16 mouse cellular contexts compared by ENCODE assay signal in genomic region chr3:51372883-51373282, GRCm38 (mm10). TPM values are rescaled to one million over a fixed set of nuclear protein-coding genes. Genes with fewer than 3 reads are reported as not detected.
DNase-seq lines count a peak whose midpoint lies in the region; ATAC-seq and TF ChIP-seq lines count a peak whose summit lies in the region.
"Had no signal": no experiment of that assay in that cellular context is flagged by ENCODE, and none has a peak within 500 bp of the region (broad histone marks: within the 10 kb centered on the region; RNA-seq: fewer than 3 reads in every experiment).

No protein-coding gene starts in this region.

- no peaks in the 10 kb centered on the region for H3K9me3 ChIP-seq in kidney, postnatal 0 days (replicated peaks; ENCODE audit: low read length)
- H3K9me3 ChIP-seq in kidney, embryonic 14.5 days (ENCODE audit: control insufficient read depth, low read length), result no peaks in the 10 kb centered on the region
- H3K9me3 ChIP-seq in forebrain, embryonic 14.5 days (replicated peaks; ENCODE audit: control insufficient read depth, low read length), result no peaks in the 10 kb centered on the region
- H3K9me3 ChIP-seq: limb, embryonic 10.5 days; midbrain, embryonic 15.5 days had no signal

- no peaks in the 10 kb centered on the region for H3K4me1 ChIP-seq in kidney, postnatal 0 days (replicated peaks; ENCODE audit: insufficient read depth, low read length)
- no peaks in the 10 kb centered on the region for H3K4me1 ChIP-seq in kidney, embryonic 14.5 days (ENCODE audit: control insufficient read depth, insufficient read depth, low read length)
- H3K4me1 ChIP-seq in forebrain, embryonic 14.5 days (ENCODE audit: control insufficient read depth, insufficient read depth, low read length), result no peaks in the 10 kb centered on the region
- H3K4me1 ChIP-seq: midbrain, embryonic 15.5 days had no signal

- no peak overlapping the region for H3K4me2 ChIP-seq in kidney, postnatal 0 days (ENCODE audit: low read length)
- no peak overlapping the region for H3K4me2 ChIP-seq in kidney, embryonic 14.5 days (replicated peaks; ENCODE audit: low read depth, low read length)
- no peak overlapping the region for H3K4me2 ChIP-seq in forebrain, embryonic 14.5 days (ENCODE audit: low read length)
- H3K4me2 ChIP-seq: midbrain, embryonic 15.5 days had no signal

- DNase-seq in adrenal gland, adult (ENCODE audit: inconsistent age in 2 of 2, low spot score in 1 of 2), result peak; percentile 79 to 93
- no peak for DNase-seq in adrenal gland, postnatal 4 days (ENCODE audit: low spot score in 2 of 2)
- peak; percentile 50 for DNase-seq in kidney, postnatal 0 days (ENCODE audit: low spot score)
- no peak for DNase-seq in c-Kit-positive CD71-positive TER-119-positive erythroid progenitor cells, embryonic 14.5 days (ENCODE audit: low spot score)
- DNase-seq in forebrain, embryonic 14.5 days (ENCODE audit: low spot score), result no peak
- DNase-seq: cerebellum, adult 18-20 months; lung, postnatal 14 days; right cerebral cortex, adult 18-20 months; thymus, adult 18-20 months had no signal

- WGBS in kidney, postnatal 0 days, result 29% methylated on average over 5 of the region's 5 CpGs
- 45% methylated on average over 5 of the region's 5 CpGs for WGBS in kidney, embryonic 14.5 days
- WGBS in forebrain, embryonic 14.5 days, result 86% methylated on average over 5 of the region's 5 CpGs

- no peak overlapping the region for H3K4me3 ChIP-seq in kidney, postnatal 0 days (replicated peaks; ENCODE audit: low read depth, low read length)
- H3K4me3 ChIP-seq in kidney, embryonic 14.5 days (ENCODE audit: low read length), result no peak overlapping the region
- H3K4me3 ChIP-seq in forebrain, embryonic 14.5 days (ENCODE audit: low read depth, low read length), result no peak overlapping the region
- H3K4me3 ChIP-seq: limb, embryonic 10.5 days; midbrain, embryonic 15.5 days had no signal

- no peak overlapping the region for H3K27ac ChIP-seq in kidney, postnatal 0 days
- H3K27ac ChIP-seq in kidney, embryonic 14.5 days (ENCODE audit: low read depth, low read length), result no peak overlapping the region
- no peak overlapping the region for H3K27ac ChIP-seq in forebrain, embryonic 14.5 days (ENCODE audit: low read depth, low read length)
- H3K27ac ChIP-seq: limb, embryonic 10.5 days; midbrain, embryonic 15.5 days had no signal

- TF ChIP-seq CTCF in kidney, postnatal 0 days (IDR thresholded peaks at IDR 0.05; ENCODE audit: low read depth), result no peak

- H3K27me3 ChIP-seq in kidney, postnatal 0 days (ENCODE audit: insufficient read depth, low read length), result no peaks in the 10 kb centered on the region
- no peaks in the 10 kb centered on the region for H3K27me3 ChIP-seq in kidney, embryonic 14.5 days (ENCODE audit: control insufficient read depth, insufficient read depth, low read length)
- no peaks in the 10 kb centered on the region for H3K27me3 ChIP-seq in forebrain, embryonic 14.5 days (replicated peaks; ENCODE audit: control insufficient read depth, insufficient read depth, low read length)
- H3K27me3 ChIP-seq: midbrain, embryonic 15.5 days had no signal

- ATAC-seq in kidney, postnatal 0 days (replicated peaks; ENCODE audit: low FRiP score, low read depth), result no peak
- ATAC-seq in kidney, embryonic 14.5 days (ENCODE audit: low FRiP score, low TSS enrichment), result no peak
- peak; percentile 60 for ATAC-seq in CD4-positive, CD25-positive, alpha-beta regulatory T cell, adult 4 months
- ATAC-seq in inflammation-experienced regulatory T-cells, adult 6 months, result peak; percentile 57
- no peak for ATAC-seq in forebrain, embryonic 14.5 days
- ATAC-seq: midbrain, embryonic 15.5 days had no signal

- H3K9ac ChIP-seq in kidney, postnatal 0 days (ENCODE audit: low read depth, low read length), result no peak overlapping the region
- H3K9ac ChIP-seq in kidney, embryonic 14.5 days (ENCODE audit: low read depth, low read length), result no peak overlapping the region
- H3K9ac ChIP-seq in forebrain, embryonic 14.5 days (ENCODE audit: low read length), result no peak overlapping the region
- H3K9ac ChIP-seq: midbrain, embryonic 15.5 days had no signal

- H3K36me3 ChIP-seq in kidney, postnatal 0 days (ENCODE audit: insufficient read depth, low read length), result no peaks in the 10 kb centered on the region
- H3K36me3 ChIP-seq in kidney, embryonic 14.5 days (ENCODE audit: control insufficient read depth, insufficient read depth, low read length), result no peaks in the 10 kb centered on the region
- H3K36me3 ChIP-seq in forebrain, embryonic 14.5 days (ENCODE audit: control insufficient read depth, insufficient read depth, low read length), result no peaks in the 10 kb centered on the region
- H3K36me3 ChIP-seq: limb, embryonic 10.5 days; midbrain, embryonic 15.5 days had no signal

RNA-seq across cellular contexts. Expression of gene Mgarp, which starts 23.7 kb away (rescaled TPM):
- total RNA-seq in adrenal gland, postnatal 4 days (2021), result 100 to 1,000 TPM; 477 to 530 TPM
- polyA plus RNA-seq in kidney, postnatal 0 days (2015; fragmentation: Nextera tagmentation; extraction: Ambion mirVana), result 0.76 and 0.88 TPM in 2 replicates
- 1.3 and 1.6 TPM in 2 replicates for polyA plus RNA-seq in kidney, embryonic 14.5 days (2014; fragmentation: Nextera tagmentation; extraction: Ambion mirVana)
- 1 to 10 TPM; 1.7 to 2.4 TPM for polyA plus RNA-seq in CD4-positive, CD25-positive, alpha-beta regulatory T cell, adult 4 months (2017; shearing (Covaris generic))
- polyA plus RNA-seq in inflammation-experienced regulatory T-cells, adult 6 months (2017; shearing (Covaris generic)), result 1 to 10 TPM in 1 of 3 experiments, under 1 TPM in 1, not detected in 1; 0.78 to 1.2 TPM
- polyA plus RNA-seq in forebrain, embryonic 14.5 days (2014; fragmentation: Nextera tagmentation; extraction: Ambion mirVana), result 0.56 and 0.77 TPM in 2 replicates
- total RNA-seq: layer of hippocampus, postnatal 10 days had no signal
- polyA plus RNA-seq: neural tube, embryonic 14.5 days had no signal

RNA-seq across cellular contexts. Expression of gene Elf2, which starts 32.4 kb away (rescaled TPM):
- total RNA-seq in adrenal gland, postnatal 4 days (2021), result 100 to 1,000 TPM; 122 to 124 TPM
- 56.2 and 60.3 TPM in 2 replicates for polyA plus RNA-seq in kidney, postnatal 0 days (2015; fragmentation: Nextera tagmentation; extraction: Ambion mirVana)
- polyA plus RNA-seq in kidney, embryonic 14.5 days (2014; fragmentation: Nextera tagmentation; extraction: Ambion mirVana), result 51.4 and 61.6 TPM in 2 replicates
- polyA plus RNA-seq in CD4-positive, CD25-positive, alpha-beta regulatory T cell, adult 4 months (2017; shearing (Covaris generic)), result 10 to 100 TPM; 55.9 to 66.9 TPM
- polyA plus RNA-seq in inflammation-experienced regulatory T-cells, adult 6 months (2017; shearing (Covaris generic)), result 10 to 100 TPM; 51.8 to 74.2 (median 57.7) TPM
- 37.2 and 49.9 TPM in 2 replicates for polyA plus RNA-seq in forebrain, embryonic 14.5 days (2014; fragmentation: Nextera tagmentation; extraction: Ambion mirVana)

RNA-seq across cellular contexts. Expression of gene Ndufc1, which starts 35.9 kb away (rescaled TPM):
- 100 to 1,000 TPM; 492 to 529 TPM for total RNA-seq in adrenal gland, postnatal 4 days (2021)
- 1,354 and 1,434 TPM in 2 replicates for polyA plus RNA-seq in kidney, postnatal 0 days (2015; fragmentation: Nextera tagmentation; extraction: Ambion mirVana)
- polyA plus RNA-seq in kidney, embryonic 14.5 days (2014; fragmentation: Nextera tagmentation; extraction: Ambion mirVana), result 711 and 870 TPM in 2 replicates
- polyA plus RNA-seq in CD4-positive, CD25-positive, alpha-beta regulatory T cell, adult 4 months (2017; shearing (Covaris generic)), result 100 to 1,000 TPM; 177 to 260 TPM
- 100 to 1,000 TPM; 222 to 324 (median 265) TPM for polyA plus RNA-seq in inflammation-experienced regulatory T-cells, adult 6 months (2017; shearing (Covaris generic))
- 715 and 875 TPM in 2 replicates for polyA plus RNA-seq in forebrain, embryonic 14.5 days (2014; fragmentation: Nextera tagmentation; extraction: Ambion mirVana)

RNA-seq across cellular contexts. Expression of gene Naa15, which starts 42.1 kb away (rescaled TPM):
- total RNA-seq in adrenal gland, postnatal 4 days (2021), result 10 to 100 TPM; 56.8 to 63.5 TPM
- polyA plus RNA-seq in kidney, postnatal 0 days (2015; fragmentation: Nextera tagmentation; extraction: Ambion mirVana), result 26.5 and 26.6 TPM in 2 replicates
- 40.0 and 57.1 TPM in 2 replicates for polyA plus RNA-seq in kidney, embryonic 14.5 days (2014; fragmentation: Nextera tagmentation; extraction: Ambion mirVana)
- polyA plus RNA-seq in CD4-positive, CD25-positive, alpha-beta regulatory T cell, adult 4 months (2017; shearing (Covaris generic)), result 10 to 100 TPM; 18.4 to 30.4 TPM
- polyA plus RNA-seq in inflammation-experienced regulatory T-cells, adult 6 months (2017; shearing (Covaris generic)), result 10 to 100 TPM; 24.0 to 37.7 (median 30.3) TPM
- 26.6 and 37.4 TPM in 2 replicates for polyA plus RNA-seq in forebrain, embryonic 14.5 days (2014; fragmentation: Nextera tagmentation; extraction: Ambion mirVana)

Comparison
In these comparisons a context has a peak if more than half of its experiments do, and no peak if none do; other contexts are left out.
1. DNase-seq: peak in adrenal gland, adult (2 of 2) and kidney, postnatal 0 days (single experiment); none in adrenal gland, postnatal 4 days (0 of 2), c-Kit-positive CD71-positive TER-119-positive erythroid progenitor cells, embryonic 14.5 days (single experiment) and forebrain, embryonic 14.5 days (single experiment).
2. ATAC-seq: peak in CD4-positive, CD25-positive, alpha-beta regulatory T cell, adult 4 months (single experiment) and inflammation-experienced regulatory T-cells, adult 6 months (single experiment); none in kidney, postnatal 0 days (single experiment), kidney, embryonic 14.5 days (single experiment) and forebrain, embryonic 14.5 days (single experiment).